In the genomic region with DNA sequence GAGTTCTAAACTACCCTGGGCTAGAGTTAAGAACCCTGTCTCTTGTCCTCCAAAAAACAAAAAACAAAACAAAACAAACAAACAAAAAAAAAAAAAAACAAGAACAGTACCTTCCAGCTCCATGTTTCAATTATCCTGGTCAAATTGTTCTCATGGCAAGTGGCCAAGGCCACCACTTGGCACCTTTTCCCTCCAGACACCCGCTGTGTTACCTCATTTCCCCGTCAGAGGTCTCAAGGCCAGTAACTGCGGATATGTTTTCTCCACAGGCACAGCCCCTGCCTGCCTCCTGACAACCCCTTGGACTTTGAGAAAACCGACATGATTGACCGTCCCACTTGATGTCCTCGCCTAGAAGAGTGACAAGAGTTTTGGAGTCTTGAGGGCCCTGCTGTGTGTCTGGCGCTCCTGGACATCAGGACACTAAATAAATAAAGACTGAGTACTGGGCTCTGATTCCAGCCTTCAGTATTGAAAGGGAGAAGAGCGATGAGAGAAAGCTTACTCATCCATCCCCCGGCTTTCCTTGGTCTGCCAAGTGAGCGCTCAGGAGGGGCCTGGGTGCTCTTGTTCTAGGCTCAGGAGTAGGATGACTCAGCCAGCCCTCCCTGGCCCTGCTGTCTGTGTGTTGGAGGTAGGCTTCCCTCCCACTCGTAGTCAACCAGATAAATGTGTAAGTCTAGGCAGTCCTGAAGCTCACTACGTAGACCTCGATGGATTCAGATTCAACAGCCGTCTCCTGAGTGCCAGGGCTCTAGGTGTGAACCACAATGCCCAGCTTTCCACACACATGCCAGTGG, we compare ENCODE assay signal across 11 mouse cellular contexts. TPM values are rescaled to one million over a fixed set of nuclear protein-coding genes. Genes with fewer than 3 reads are reported as not detected.
DNase-seq lines count a peak whose midpoint lies in the region; ATAC-seq and TF ChIP-seq lines count a peak whose summit lies in the region.
"Had no signal": no experiment of that assay in that cellular context is flagged by ENCODE, and none has a peak within 500 bp of the region (broad histone marks: within the 10 kb centered on the region; RNA-seq: fewer than 3 reads in every experiment).

No protein-coding gene starts in this region.

- no peaks in the 10 kb centered on the region for H3K79me2 ChIP-seq in liver, adult 2 months (ENCODE audit: control insufficient read depth, insufficient read depth, low read length)

- H3K4me1 ChIP-seq in liver, adult 2 months (ENCODE audit: control insufficient read depth, insufficient read depth, low read length), result peaks cover 9% of the 10 kb centered on the region
- peaks cover 26% of the 10 kb centered on the region for H3K4me1 ChIP-seq in liver, embryonic 12.5 days
- peaks cover 14% of the 10 kb centered on the region for H3K4me1 ChIP-seq in forebrain, embryonic 16.5 days (replicated peaks; ENCODE audit: control insufficient read depth, insufficient read depth, low read length)

- no peak overlapping the region for H3K4me3 ChIP-seq in liver, adult 2 months (ENCODE audit: insufficient read depth, low read depth, low read length)
- H3K4me3 ChIP-seq in liver, embryonic 12.5 days, result no peak overlapping the region
- H3K4me3 ChIP-seq in forebrain, embryonic 16.5 days (replicated peaks; ENCODE audit: low read length), result no peak overlapping the region
- H3K4me3 ChIP-seq: embryonic facial prominence, embryonic 13.5 days had no signal

- peaks cover 5% of the 10 kb centered on the region for H3K36me3 ChIP-seq in liver, adult 2 months (ENCODE audit: control insufficient read depth, insufficient read depth, low read length)
- peaks cover 32% of the 10 kb centered on the region for H3K36me3 ChIP-seq in liver, embryonic 12.5 days
- peaks cover 11% of the 10 kb centered on the region for H3K36me3 ChIP-seq in forebrain, embryonic 16.5 days (ENCODE audit: control insufficient read depth, insufficient read depth)

- no peak for TF ChIP-seq CTCF in liver, adult 2 months (IDR thresholded peaks at IDR 0.05; ENCODE audit: low read depth, low read length)

- ATAC-seq in liver, embryonic 12.5 days, result no peak
- ATAC-seq in forebrain, embryonic 16.5 days, result no peak

- no peaks in the 10 kb centered on the region for H3K27me3 ChIP-seq in liver, adult 2 months (ENCODE audit: control insufficient read depth, insufficient read depth, low read length)
- H3K27me3 ChIP-seq in liver, embryonic 12.5 days (replicated peaks), result no peaks in the 10 kb centered on the region
- no peaks in the 10 kb centered on the region for H3K27me3 ChIP-seq in forebrain, embryonic 16.5 days (replicated peaks; ENCODE audit: control insufficient read depth, insufficient read depth, low read length)
- H3K27me3 ChIP-seq: embryonic facial prominence, embryonic 13.5 days had no signal

- no peak overlapping the region for H3K4me2 ChIP-seq in liver, embryonic 12.5 days
- H3K4me2 ChIP-seq in forebrain, embryonic 16.5 days (ENCODE audit: low read length), result no peak overlapping the region
- H3K4me2 ChIP-seq: embryonic facial prominence, embryonic 13.5 days had no signal

- WGBS in liver, adult 2 months, result 86% methylated on average over 14 of the region's 14 CpGs
- WGBS in liver, embryonic 12.5 days (ENCODE audit: insufficient replicate concordance), result 85% methylated on average over 14 of the region's 14 CpGs
- WGBS in forebrain, embryonic 16.5 days, result 96% methylated on average over 14 of the region's 14 CpGs

- no peak for TF ChIP-seq POLR2A in liver, adult 2 months (IDR thresholded peaks at IDR 0.05; ENCODE audit: extremely low read depth, insufficient read depth, low read length)

- no peak overlapping the region for H3K27ac ChIP-seq in liver, adult 2 months (replicated peaks; ENCODE audit: insufficient read depth, low read depth, low read length)
- H3K27ac ChIP-seq in liver, embryonic 12.5 days, result no peak overlapping the region
- H3K27ac ChIP-seq in forebrain, embryonic 16.5 days (ENCODE audit: low read length), result no peak overlapping the region
- H3K27ac ChIP-seq: embryonic facial prominence, embryonic 13.5 days had no signal

- peak; percentile 17 for DNase-seq in liver, adult 2 months (ENCODE audit: extremely low read depth, low read depth, low spot score)
- peak; percentile 73 for DNase-seq in adrenal gland, adult 8-10 months
- DNase-seq in frontal cortex, postnatal 14 days (ENCODE audit: low spot score in 2 of 2), result peak; percentile 7 to 27
- peak; percentile 36 for DNase-seq in right cerebral cortex, postnatal 14 days
- no peak for DNase-seq in urinary bladder, adult 18-20 months (ENCODE audit: low spot score in 2 of 2)
- DNase-seq in gastrocnemius, adult 18-20 months (ENCODE audit: low spot score), result no peak
- DNase-seq: kidney, postnatal 4 days; spleen, adult 18-20 months had no signal

- no peak overlapping the region for H3K9ac ChIP-seq in liver, adult 2 months (ENCODE audit: low read depth, low read length)
- no peak overlapping the region for H3K9ac ChIP-seq in liver, embryonic 12.5 days
- H3K9ac ChIP-seq in forebrain, embryonic 16.5 days (replicated peaks; ENCODE audit: low read depth, low read length), result no peak overlapping the region
- H3K9ac ChIP-seq: embryonic facial prominence, embryonic 13.5 days had no signal

- no peaks in the 10 kb centered on the region for H3K9me3 ChIP-seq in liver, embryonic 12.5 days (replicated peaks)
- peaks cover 4% of the 10 kb centered on the region; the same call in 1 of the 2 replicates for H3K9me3 ChIP-seq in forebrain, embryonic 16.5 days (ENCODE audit: control insufficient read depth, low read length)

RNA-seq across cellular contexts. Expression of a gene that starts 3.7 kb away (rescaled TPM):
- 9.9 and 10.1 TPM in 2 replicates for total RNA-seq in liver, adult 2 months (2014; rRNA removed)
- polyA plus RNA-seq in liver, adult 2 months (2012; rRNA removed), result 41.2 and 60.2 TPM in 2 replicates
- polyA plus RNA-seq in liver, embryonic 12.5 days (2016; fragmentation: Nextera tagmentation; extraction: Ambion mirVana), result 12.3 and 13.6 TPM in 2 replicates
- 10 to 100 TPM; 23.5 to 27.8 (median 24.9) TPM for total RNA-seq in adrenal gland, adult 8-10 months (2022)
- 20.1 and 23.5 TPM in 2 replicates for polyA plus RNA-seq in forebrain, embryonic 16.5 days (2015; fragmentation: Nextera tagmentation; extraction: Ambion mirVana)
- total RNA-seq in gastrocnemius, adult 18-20 months (2021), result 10 to 100 TPM in 1 of 2 experiments, 1 to 10 TPM in 1; 7.1 to 12.5 TPM

RNA-seq across cellular contexts. Expression of a gene that starts 32.4 kb away (rescaled TPM):
- 7.7 and 10.7 TPM in 2 replicates for total RNA-seq in liver, adult 2 months (2014; rRNA removed)
- polyA plus RNA-seq in liver, adult 2 months (2012; rRNA removed), result 8.6 and 15.7 TPM in 2 replicates
- 38.3 and 40.6 TPM in 2 replicates for polyA plus RNA-seq in liver, embryonic 12.5 days (2016; fragmentation: Nextera tagmentation; extraction: Ambion mirVana)
- 10 to 100 TPM; 17.6 to 23.3 (median 20.6) TPM for total RNA-seq in adrenal gland, adult 8-10 months (2022)
- polyA plus RNA-seq in forebrain, embryonic 16.5 days (2015; fragmentation: Nextera tagmentation; extraction: Ambion mirVana), result 18.6 and 19.1 TPM in 2 replicates
- total RNA-seq in gastrocnemius, adult 18-20 months (2021), result 10 to 100 TPM in 1 of 2 experiments, 1 to 10 TPM in 1; 9.9 to 10.3 TPM

Comparison
In these comparisons a context has a peak if more than half of its experiments do, and no peak if none do; other contexts are left out.
1. DNase-seq: peak in liver, adult 2 months (single experiment), adrenal gland, adult 8-10 months (single experiment), frontal cortex, postnatal 14 days (2 of 2) and right cerebral cortex, postnatal 14 days (single experiment); none in urinary bladder, adult 18-20 months (0 of 2) and gastrocnemius, adult 18-20 months (single experiment).